Mouse (Mus musculus) embryonic facial prominence, embryonic 14.5 days (tissue): ENCODE data around the gene Gm20441. TPM values are rescaled to one million over a fixed set of nuclear protein-coding genes. Genes with fewer than 3 reads are reported as not detected.

Experiments
- ATAC-seq: fragments of 200-750 bp; cut with Nextera tagmentation; 2 replicates; pipeline ENCODE4 v1.8.0; 2017; ENCODE audit warnings: low read depth, moderate number of reproducible peaks, moderate TSS enrichment
- DNase-seq: peaks from one replicate; pipeline ENCODE4 v3.0.0-alpha.2; 2015; ENCODE audit warnings: low spot score
- H3K27ac ChIP-seq: fragments of 300-500 bp; sonication (generic); replicated peaks from 2 replicates; pipeline ENCODE4 v1.5.1; 2014; ENCODE audit warnings: low read depth, mild to moderate bottlenecking, low read length, moderate library complexity
- H3K27me3 ChIP-seq: fragments of 300-500 bp; sonication (generic); replicated peaks from 2 replicates; pipeline ENCODE4 v1.6.1; 2014; ENCODE audit warnings: low read length; ENCODE audit not compliant: control insufficient read depth, insufficient read depth
- H3K36me3 ChIP-seq: fragments of 300-500 bp; sonication (generic); 2 replicates; pipeline ENCODE4 v1.6.1; 2014; ENCODE audit warnings: low read length, mixed read lengths; ENCODE audit not compliant: control insufficient read depth, insufficient read depth
- H3K4me1 ChIP-seq: fragments of 300-500 bp; sonication (generic); 2 replicates; pipeline ENCODE4 v1.6.1; 2014; ENCODE audit warnings: antibody characterized with exemption, low read length; ENCODE audit not compliant: control insufficient read depth, insufficient read depth
- H3K4me2 ChIP-seq: fragments of 300-500 bp; sonication (generic); 2 replicates; pipeline ENCODE4 v1.6.1; 2014; ENCODE audit warnings: low read depth, mild to moderate bottlenecking, low read length, moderate library complexity, mixed read lengths
- H3K4me3 ChIP-seq: fragments of 300-500 bp; sonication (generic); 2 replicates; pipeline ENCODE4 v1.5.1; 2014; ENCODE audit warnings: low read depth, mild to moderate bottlenecking, low read length
- H3K9ac ChIP-seq: fragments of 300-500 bp; sonication (generic); 2 replicates; pipeline ENCODE4 v1.6.1; 2014; ENCODE audit warnings: low read depth, mild to moderate bottlenecking, low read length, moderate library complexity, mixed read lengths
- H3K9me3 ChIP-seq: fragments of 300-500 bp; sonication (generic); 2 replicates; pipeline ENCODE4 v1.6.1; 2016; ENCODE audit warnings: low read length; ENCODE audit not compliant: control insufficient read depth
- WGBS: fragments of 180-500 bp; shearing (Covaris S2); extraction: QIAGEN DNeasy Blood & Tissue Kit; methylation state at CpG from one replicate; pipeline ENCODE4 v1.1.7; 2014; 5-methylcytosine and 5-hydroxymethylcytosine counted together
- polyA plus RNA-seq: library from polyadenylated mRNA; unstranded; fragments of >200 nt; fragmentation: Nextera tagmentation; extraction: Ambion mirVana; gene quantifications from 2 replicates; pipeline ENCODE4 v1.2.1, GENCODE M21; 2014

Gene Gm20441
- polyA plus RNA-seq, 1 experiment from 2014 or later: not detected

- H3K36me3 ChIP-seq: no peaks in the 10 kb centered on the region
- 75% methylated on average over 5 of the region's 5 CpGs for WGBS
- no peak overlapping the region for H3K4me2 ChIP-seq
- H3K27me3 ChIP-seq: no peaks in the 10 kb centered on the region
- no peak for ATAC-seq
- no peak overlapping the region for H3K27ac ChIP-seq
- no peaks in the 10 kb centered on the region for H3K4me1 ChIP-seq
- no peak overlapping the region for H3K9ac ChIP-seq
- no peak overlapping the region for H3K4me3 ChIP-seq
- no peaks in the 10 kb centered on the region; the same call in 1 of the 2 replicates for H3K9me3 ChIP-seq
- DNase-seq: no peak
Observed at GRCm38 (mm10) chr10:75819882-75820281, 39.1 kb upstream of the Gm20441 start.

DNA sequence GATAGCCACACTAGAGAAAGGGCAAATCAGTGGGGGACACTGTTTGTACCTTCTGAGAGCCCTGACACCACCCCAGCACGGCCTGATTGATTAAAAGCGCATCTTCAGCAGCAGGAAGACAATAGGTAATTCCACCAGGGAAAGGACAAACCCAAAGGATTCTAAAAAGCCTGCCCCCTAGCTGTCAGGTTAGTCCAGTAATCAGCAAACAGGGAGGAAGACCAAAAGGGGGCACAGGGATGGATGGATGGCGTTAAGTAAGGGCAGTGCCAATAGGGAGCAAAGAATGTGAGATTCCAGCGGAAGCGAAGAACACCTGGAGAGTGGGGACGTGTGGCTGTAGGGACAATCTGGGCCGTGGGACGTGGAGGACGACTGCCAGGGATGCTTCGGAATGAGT, 37.9 kb upstream of the Gm20441 start:
- H3K9ac ChIP-seq: no peak overlapping the region
- H3K4me1 ChIP-seq: no peaks in the 10 kb centered on the region
- no peak overlapping the region for H3K4me2 ChIP-seq
- H3K9me3 ChIP-seq: no peaks in the 10 kb centered on the region; the same call in 1 of the 2 replicates
- H3K27me3 ChIP-seq: no peaks in the 10 kb centered on the region
- H3K27ac ChIP-seq: no peak overlapping the region
- ATAC-seq: no peak
- no peak for DNase-seq
- no peak overlapping the region for H3K4me3 ChIP-seq
- H3K36me3 ChIP-seq: no peaks in the 10 kb centered on the region
- WGBS: 58% methylated on average over 10 of the region's 10 CpGs

GRCm38 (mm10) chr10:75804217-75804616, 23.5 kb upstream of the Gm20441 start:
- DNase-seq (no peak), ATAC-seq (no peak)
- no peak overlapping the region for H3K27ac ChIP-seq
- no peaks in the 10 kb centered on the region for H3K27me3 ChIP-seq
- no peaks in the 10 kb centered on the region for H3K36me3 ChIP-seq
- no peak overlapping the region for H3K9ac ChIP-seq
- H3K4me2 ChIP-seq: no peak overlapping the region
- no peak overlapping the region for H3K4me3 ChIP-seq
- H3K9me3 ChIP-seq: no peaks in the 10 kb centered on the region
- H3K4me1 ChIP-seq: no peaks in the 10 kb centered on the region
- 78% methylated on average over 2 of the region's 2 CpGs for WGBS

- H3K27ac ChIP-seq: peak within 1 kb of the TSS; percentile 28; the same call in 1 of the 2 replicates
- H3K9me3 ChIP-seq: no peaks in the 10 kb centered on the region
- no peaks in the 10 kb centered on the region for H3K36me3 ChIP-seq
- H3K9ac ChIP-seq: peak within 1 kb of the TSS; percentile 57
- H3K27me3 ChIP-seq: no peaks in the 10 kb centered on the region
- H3K4me2 ChIP-seq: peak within 1 kb of the TSS; percentile 72
- peak; percentile 44; the same call in 1 of the 2 replicates for ATAC-seq
- WGBS: under 1% methylated on average over 16 of the region's 18 CpGs
- H3K4me1 ChIP-seq: peaks cover 10% of the 10 kb centered on the region
- peak within 1 kb of the TSS; percentile 44 for H3K4me3 ChIP-seq
- peak; percentile 55 for DNase-seq
Observed at GRCm38 (mm10) chr10:75798176-75798696, 17.5 kb upstream of the Gm20441 start, which contains the start of gene Gstt1. TSS of gene Gstt1 (minus strand) at chr10:75798584.

- peak overlapping the region; percentile 28; the same call in 1 of the 2 replicates for H3K27ac ChIP-seq
- DNase-seq: peak; percentile 33
Observed at GRCm38 (mm10) chr10:75797619-75798175, 16.9 kb upstream of the Gm20441 start.

DNA sequence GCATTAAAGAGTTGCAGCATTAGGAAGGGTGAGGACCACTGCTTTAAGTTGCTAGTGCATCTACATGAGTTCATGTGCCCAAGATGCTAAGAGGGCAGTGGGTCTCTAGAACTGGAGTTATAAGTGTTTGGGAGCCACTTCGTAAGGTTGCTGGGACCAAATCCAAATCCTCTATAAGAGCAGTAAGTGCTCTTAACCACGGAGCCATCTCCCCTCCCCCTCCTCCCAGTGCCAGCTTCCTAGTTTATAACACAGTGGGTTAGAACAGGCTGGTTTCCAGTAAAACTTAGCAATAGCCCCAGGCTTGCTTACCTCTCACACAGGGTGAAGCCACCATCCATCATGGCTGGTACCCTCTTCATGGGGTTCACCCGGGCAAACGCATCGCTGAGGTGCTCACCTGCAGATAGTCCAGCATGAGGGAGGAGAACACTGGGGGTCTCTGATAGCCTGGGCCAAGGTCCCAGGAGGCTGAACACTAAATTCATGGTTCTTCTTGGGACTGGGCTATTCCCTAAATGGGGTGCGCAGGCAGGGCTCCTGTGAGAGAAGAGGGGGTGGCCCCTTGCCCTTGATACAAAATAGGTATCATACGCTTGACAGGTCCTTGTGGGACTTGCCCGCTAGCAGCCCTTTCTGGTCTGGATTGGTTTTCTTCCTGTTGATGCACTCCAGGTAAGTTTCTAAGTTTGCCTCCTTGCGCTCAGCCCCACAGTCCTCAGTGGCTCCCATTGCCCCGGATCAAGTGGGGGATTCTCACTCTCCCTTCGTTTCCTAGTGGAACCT, 16.2 kb upstream of the Gm20441 start:
- Histone ChIP-seq H3K9ac (peak overlapping the region; percentile 57), H3K27ac (no peak overlapping the region), H3K4me2 (peak overlapping the region; percentile 72), H3K36me3 (no peaks in the 10 kb centered on the region), H3K4me1 (peaks cover 10% of the 10 kb centered on the region), H3K9me3 (no peaks in the 10 kb centered on the region), H3K27me3 (no peaks in the 10 kb centered on the region), H3K4me3 (peak overlapping the region; percentile 44)
- ATAC-seq (no peak), DNase-seq (no peak)
- 48% methylated on average over 11 of the region's 11 CpGs for WGBS

More at GRCm38 (mm10) chr10:75797619-75798175, 16.9 kb upstream of the Gm20441 start:
- H3K9me3 ChIP-seq: no peaks in the 10 kb centered on the region
- 1% methylated on average over 10 of the region's 12 CpGs for WGBS
- no peaks in the 10 kb centered on the region for H3K36me3 ChIP-seq
- H3K9ac ChIP-seq: peak overlapping the region; percentile 57
- no peaks in the 10 kb centered on the region for H3K27me3 ChIP-seq
- peak overlapping the region; percentile 44 for H3K4me3 ChIP-seq
- ATAC-seq: peak; percentile 62; the same call in 1 of the 2 replicates
- peaks cover 10% of the 10 kb centered on the region for H3K4me1 ChIP-seq
- H3K4me2 ChIP-seq: peak overlapping the region; percentile 72

DNA sequence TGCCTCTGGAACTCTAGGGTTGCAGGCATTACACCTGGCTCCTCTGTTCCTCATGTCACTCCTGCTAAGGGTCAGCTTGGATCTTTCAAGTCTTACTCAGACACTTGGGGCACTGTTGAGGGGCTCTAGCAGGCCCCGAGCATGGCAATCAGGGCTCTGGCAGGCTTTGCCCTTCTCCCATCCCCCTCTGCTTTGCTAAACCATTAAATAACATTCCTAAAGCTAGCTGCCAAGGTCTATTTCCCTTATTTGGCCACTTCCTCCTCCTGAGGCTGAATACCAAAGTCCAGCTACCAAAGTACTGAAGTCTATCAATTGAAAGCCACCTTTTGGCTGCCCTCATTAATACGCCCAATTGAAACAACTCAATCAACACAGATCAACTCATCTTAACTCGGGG, 14.1 kb upstream of the Gm20441 start:
- H3K36me3 ChIP-seq: no peaks in the 10 kb centered on the region
- WGBS: 26% methylated on average over 3 of the region's 3 CpGs
- no peak overlapping the region for H3K9ac ChIP-seq
- DNase-seq (peak; percentile 60), ATAC-seq (no peak)
- H3K27ac ChIP-seq: no peak overlapping the region
- no peaks in the 10 kb centered on the region for H3K9me3 ChIP-seq
- H3K27me3 ChIP-seq: no peaks in the 10 kb centered on the region
- no peak overlapping the region for H3K4me3 ChIP-seq
- H3K4me2 ChIP-seq: no peak overlapping the region
- peaks cover 10% of the 10 kb centered on the region for H3K4me1 ChIP-seq

GRCm38 (mm10) chr10:75790773-75791172, 10.0 kb upstream of the Gm20441 start:
- Histone ChIP-seq H3K36me3 (no peaks in the 10 kb centered on the region), H3K9me3 (no peaks in the 10 kb centered on the region), H3K4me3 (no peak overlapping the region), H3K4me1 (peaks cover 6% of the 10 kb centered on the region), H3K27ac (no peak overlapping the region), H3K9ac (peak overlapping the region; percentile 46), H3K27me3 (no peaks in the 10 kb centered on the region), H3K4me2 (no peak overlapping the region)
- ATAC-seq: 0 out of 2 replicates have a peak, but pooled peaks have one; percentile 6
- peak; percentile 62 for DNase-seq
- WGBS: 8% methylated on average over 7 of the region's 7 CpGs
